In genomic region chr10:111522230-111522629, GRCm38 (mm10) we compare ENCODE assay signal across 18 mouse cellular contexts.
"Had no signal": no experiment of that assay in that cellular context is flagged by ENCODE, and none has a peak within 500 bp of the region (broad histone marks: within the 10 kb centered on the region; RNA-seq: fewer than 3 reads in every experiment).

No protein-coding gene starts in this region.

- H3K27ac ChIP-seq: liver, embryonic 14.5 days; midbrain, embryonic 13.5 days; midbrain, embryonic 15.5 days; neural tube, embryonic 13.5 days; neural tube, embryonic 15.5 days had no signal

- ATAC-seq: midbrain, embryonic 13.5 days; midbrain, embryonic 15.5 days had no signal

- H3K36me3 ChIP-seq: lung, embryonic 15.5 days; midbrain, embryonic 13.5 days; midbrain, embryonic 15.5 days; neural tube, embryonic 13.5 days; neural tube, embryonic 15.5 days had no signal

- DNase-seq: lung, adult 18-20 months; lung, postnatal 4 days; retina, postnatal 1 day; right cerebral cortex, adult 18-20 months; right cerebral cortex, postnatal 25 days; right cerebral cortex, postnatal 4 days; spleen, adult 18-20 months; thymus, adult 18-20 months; thymus, postnatal 14 days; thymus, postnatal 36 days had no signal

- H3K4me2 ChIP-seq: lung, embryonic 15.5 days; midbrain, embryonic 11.5 days; midbrain, embryonic 13.5 days; midbrain, embryonic 15.5 days; neural tube, embryonic 13.5 days; neural tube, embryonic 15.5 days had no signal

- H3K4me3 ChIP-seq: lung, embryonic 15.5 days; midbrain, embryonic 13.5 days; midbrain, embryonic 15.5 days; myocyte; neural tube, embryonic 13.5 days; neural tube, embryonic 15.5 days had no signal

- H3K9ac ChIP-seq: liver, embryonic 14.5 days; lung, embryonic 15.5 days; midbrain, embryonic 13.5 days; midbrain, embryonic 15.5 days; neural tube, embryonic 13.5 days; neural tube, embryonic 15.5 days had no signal

- H3K9me3 ChIP-seq: lung, embryonic 15.5 days; midbrain, embryonic 13.5 days; midbrain, embryonic 15.5 days; neural tube, embryonic 13.5 days; neural tube, embryonic 15.5 days had no signal

- H3K27me3 ChIP-seq: lung, embryonic 15.5 days; neural tube, embryonic 13.5 days; neural tube, embryonic 15.5 days had no signal
